Mouse (Mus musculus): ENCODE data around the gene Hoxd3.
A peak's percentile ranks its signal among the peaks of the same experiment; 100 is the strongest.

The Hoxd3 gene

GRCm38 (mm10) chr2:74746298-74746921, 34.7 kb downstream of the Hoxd3 start:
- no peak for DNase-seq (ENCODE audit: low spot score)

GRCm38 (mm10) chr2:74747006-74747405, 35.3 kb downstream of the Hoxd3 start:
- no peak for DNase-seq (ENCODE audit: low spot score)

GRCm38 (mm10) chr2:74747661-74748141, 36.0 kb downstream of the Hoxd3 start:
- no peak for DNase-seq (ENCODE audit: low spot score)

GRCm38 (mm10) chr2:74748436-74748995, 36.8 kb downstream of the Hoxd3 start:
- no peak for DNase-seq (ENCODE audit: low spot score)

- peak; percentile 66 for DNase-seq (ENCODE audit: low spot score)
These were observed 37.8 kb downstream of the Hoxd3 start for GRCm38 (mm10) chr2:74749337-74750121.

- no peak for DNase-seq (ENCODE audit: low spot score)
These were observed 39.1 kb downstream of the Hoxd3 start for GRCm38 (mm10) chr2:74750731-74751250.

- DNase-seq (ENCODE audit: low spot score) = no peak
These were observed 40.1 kb downstream of the Hoxd3 start for GRCm38 (mm10) chr2:74751861-74752260.

- no peak for DNase-seq (ENCODE audit: low spot score)
These were observed 40.9 kb downstream of the Hoxd3 start for GRCm38 (mm10) chr2:74752431-74753174.

- DNase-seq (ENCODE audit: low spot score) = no peak
These were observed 41.4 kb downstream of the Hoxd3 start for GRCm38 (mm10) chr2:74753175-74753523.

- DNase-seq (ENCODE audit: low spot score) = no peak
These were observed 42.0 kb downstream of the Hoxd3 start for GRCm38 (mm10) chr2:74753711-74754110.

- DNase-seq (ENCODE audit: low spot score) = no peak
These were observed 48.4 kb downstream of the Hoxd3 start for GRCm38 (mm10) chr2:74760146-74760545.

GRCm38 (mm10) chr2:74761941-74762340, 50.2 kb downstream of the Hoxd3 start:
- no peak for DNase-seq (ENCODE audit: low spot score)

- DNase-seq (ENCODE audit: low spot score) = peak; percentile 39
These were observed 51.0 kb downstream of the Hoxd3 start, which contains the start of gene Hoxd1 for GRCm38 (mm10) chr2:74762522-74763244. TSS of gene Hoxd1 (plus strand) at chr2:74762980.

- no peak for DNase-seq (ENCODE audit: low spot score)
These were observed 51.6 kb downstream of the Hoxd3 start for GRCm38 (mm10) chr2:74763245-74763735.

- no peak for DNase-seq (ENCODE audit: low spot score)
These were observed 52.2 kb downstream of the Hoxd3 start for GRCm38 (mm10) chr2:74763976-74764375.

- DNase-seq (ENCODE audit: low spot score) = no peak
These were observed 62.6 kb downstream of the Hoxd3 start for GRCm38 (mm10) chr2:74774359-74774758.

GRCm38 (mm10) chr2:74777536-74778275, 66.0 kb downstream of the Hoxd3 start:
- DNase-seq (ENCODE audit: low spot score) = no peak

GRCm38 (mm10) chr2:74781386-74781785, 69.7 kb downstream of the Hoxd3 start:
- no peak for DNase-seq (ENCODE audit: low spot score)

GRCm38 (mm10) chr2:74795531-74795930, 83.8 kb downstream of the Hoxd3 start:
- no peak for DNase-seq (ENCODE audit: low spot score)

Data from ovary, adult 18-20 months (tissue).